Mouse (Mus musculus) thymus, adult 2 months (tissue): ENCODE measurements at regions not wholly inside any gene's neighbourhood (a gene's known extent, or its start where the extent isn't known, plus 50 kb on each side); places are given as distances from the start of the nearest gene placed in this dataset.

ENCODE experiments used
- DNase-seq: peaks from one replicate; pipeline ENCODE4 v3.0.0; 2021
- H3K27ac ChIP-seq: fragments of 200-500 bp; 2 replicates; pipeline ENCODE4 v1.5.1; 2012; ENCODE audit warnings: low read length, control low read depth; ENCODE audit not compliant: control insufficient read depth, insufficient read depth
- H3K27me3 ChIP-seq: fragments of 200-500 bp; 2 replicates; pipeline ENCODE4 v1.6.1; 2012; ENCODE audit warnings: mild to moderate bottlenecking, low read length, moderate library complexity, mixed read lengths; ENCODE audit not compliant: control insufficient read depth, insufficient read depth
- H3K36me3 ChIP-seq: fragments of 200-500 bp; 2 replicates; pipeline ENCODE4 v1.6.1; 2012; ENCODE audit warnings: mild to moderate bottlenecking, low read length, moderate library complexity; ENCODE audit not compliant: control insufficient read depth, insufficient read depth
- H3K4me1 ChIP-seq: fragments of 200-500 bp; replicated peaks from 2 replicates; pipeline ENCODE4 v1.6.1; 2012; ENCODE audit warnings: low read length; ENCODE audit not compliant: control insufficient read depth, insufficient read depth
- H3K4me3 ChIP-seq: fragments of 200-500 bp; 2 replicates; pipeline ENCODE4 v1.5.1; 2012; ENCODE audit warnings: mild to moderate bottlenecking, low read length, control low read depth, moderate library complexity; ENCODE audit not compliant: control insufficient read depth, insufficient read depth
- CTCF ChIP-seq: fragments of 200-500 bp; IDR thresholded peaks from 2 replicates; pipeline ENCODE4 v1.5.1; 2012; ENCODE audit warnings: mild to moderate bottlenecking, control low read depth, low read length, moderate library complexity, borderline replicate concordance; ENCODE audit not compliant: control insufficient read depth, poor library complexity, insufficient read depth; ENCODE audit errors: extremely low read depth
- POLR2A ChIP-seq: fragments of 200-500 bp; IDR thresholded peaks from 2 replicates; pipeline ENCODE4 v1.6.1; 2012; ENCODE audit warnings: mild to moderate bottlenecking, low read length, control low read depth, moderate library complexity; ENCODE audit not compliant: control insufficient read depth, poor library complexity, insufficient read depth; ENCODE audit errors: extremely low read depth
- WGBS: fragments of 180-500 bp; shearing (Covaris S2); methylation state at CpG from one replicate; pipeline ENCODE4 v1.1.7; 2018; 5-methylcytosine and 5-hydroxymethylcytosine counted together

DNA sequence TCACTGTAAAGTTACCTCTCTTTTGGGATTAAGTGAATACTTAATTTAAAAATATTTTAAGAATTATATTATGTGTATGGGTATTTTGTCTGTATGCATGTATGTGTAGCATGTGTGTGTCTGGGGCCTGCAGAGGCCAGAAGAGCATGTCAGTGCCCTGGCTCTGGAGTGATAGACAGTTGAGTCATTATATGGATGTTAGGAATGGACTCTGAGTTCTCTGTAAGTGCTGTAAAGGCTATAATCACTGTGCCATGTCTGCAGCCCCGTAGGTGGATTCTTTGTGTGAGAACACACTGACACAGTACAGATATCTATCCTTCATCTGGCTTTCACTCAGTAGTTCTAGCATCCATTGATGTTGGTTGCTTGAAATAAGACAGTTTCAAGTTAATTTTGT is 2292.7 kb downstream of the 4930444P10Rik start:
- WGBS, result 87% methylated on average over 1 of the region's 1 CpGs
- no peaks in the 10 kb centered on the region for H3K27me3 ChIP-seq
- H3K27ac ChIP-seq, result no peak overlapping the region
- no peak overlapping the region for H3K4me3 ChIP-seq
- TF ChIP-seq CTCF (no peak), POLR2A (no peak)
- no peaks in the 10 kb centered on the region for H3K4me1 ChIP-seq
- no peaks in the 10 kb centered on the region for H3K36me3 ChIP-seq
- no peak for DNase-seq

DNA sequence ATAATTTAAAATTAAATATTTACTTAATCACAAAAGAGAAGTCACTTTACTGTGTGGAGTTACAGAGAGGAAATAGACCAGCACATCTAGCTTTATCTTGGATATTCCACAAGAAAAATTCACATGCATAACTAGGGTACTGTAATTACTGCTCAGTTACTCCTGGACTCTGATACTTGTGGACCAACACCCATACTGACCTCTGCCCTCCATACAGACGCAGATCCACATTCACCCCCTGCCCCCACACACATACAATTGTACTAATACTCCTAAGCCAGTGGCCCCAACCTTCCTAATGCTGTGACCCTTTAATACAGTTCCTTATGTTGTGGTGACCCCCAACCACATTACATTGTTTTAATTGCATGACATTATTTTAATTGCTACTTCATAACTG is 2294.3 kb downstream of the 4930444P10Rik start:
- DNase-seq, result no peak
- TF ChIP-seq POLR2A (no peak), CTCF (no peak)
- Histone ChIP-seq H3K4me3 (no peak overlapping the region), H3K4me1 (no peaks in the 10 kb centered on the region), H3K36me3 (no peaks in the 10 kb centered on the region), H3K27ac (no peak overlapping the region), H3K27me3 (no peaks in the 10 kb centered on the region)
- 85% methylated on average over 1 of the region's 1 CpGs for WGBS

DNA sequence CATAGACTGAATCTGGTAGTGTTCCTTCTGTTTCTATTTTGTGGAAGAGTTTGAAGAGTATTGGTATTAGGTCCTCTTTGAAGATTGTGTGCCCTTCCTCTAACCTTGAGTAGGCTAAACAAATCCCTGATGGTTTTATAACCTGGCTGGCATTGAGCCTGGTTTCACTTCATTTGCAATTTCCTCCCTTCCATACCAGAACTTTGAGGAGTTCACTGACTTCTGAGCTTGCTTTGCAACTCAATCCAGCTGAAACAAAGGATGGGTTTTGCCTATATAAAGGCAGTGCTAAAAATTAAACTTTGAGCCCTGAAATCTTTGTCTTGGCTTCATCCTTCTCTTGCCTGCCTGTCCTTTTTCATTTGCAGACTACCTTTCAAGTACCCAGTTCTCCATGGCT is 2297.9 kb downstream of the 4930444P10Rik start:
- Histone ChIP-seq H3K4me3 (no peak overlapping the region), H3K27ac (no peak overlapping the region), H3K36me3 (no peaks in the 10 kb centered on the region), H3K4me1 (no peaks in the 10 kb centered on the region), H3K27me3 (no peaks in the 10 kb centered on the region)
- TF ChIP-seq CTCF (no peak), POLR2A (no peak)
- no peak for DNase-seq

DNA sequence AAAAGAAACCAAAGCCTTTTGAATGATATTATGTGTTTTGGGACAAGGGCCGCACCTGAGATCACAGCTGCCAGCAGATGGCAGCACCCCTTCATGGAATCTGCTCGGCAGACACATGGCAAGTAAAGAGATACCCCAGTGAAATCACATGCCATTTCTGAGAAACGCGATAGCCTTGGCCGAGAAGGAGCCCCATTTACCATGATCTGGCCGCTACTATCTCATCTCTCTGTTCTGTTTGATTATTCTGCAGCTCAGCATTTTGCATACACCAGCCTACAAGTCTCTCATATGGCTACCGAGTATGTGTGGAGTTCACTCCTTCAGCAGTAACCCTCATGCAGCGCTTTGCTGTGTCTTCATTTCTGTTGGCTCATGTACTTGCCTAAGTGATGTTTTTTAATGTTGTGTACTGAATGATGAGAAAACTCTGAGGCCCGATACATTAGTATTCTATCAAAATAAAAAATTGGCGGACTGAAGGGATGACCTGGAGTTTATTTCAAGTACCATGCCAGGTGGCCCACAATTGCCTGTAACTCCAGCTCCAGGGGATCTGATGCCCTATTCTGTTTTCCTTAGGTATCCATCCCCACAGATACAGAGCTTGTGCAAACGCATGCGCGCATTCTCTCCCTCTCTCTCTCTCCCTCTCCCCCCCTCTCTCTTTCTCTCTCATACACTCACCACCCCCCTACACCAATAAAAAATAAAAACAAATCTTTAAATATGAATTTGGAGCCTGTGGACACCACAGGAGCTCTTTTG is 2303.6 kb downstream of the 4930444P10Rik start:
- H3K27ac ChIP-seq, result no peak overlapping the region
- peak; percentile 59 for DNase-seq
- H3K36me3 ChIP-seq, result no peaks in the 10 kb centered on the region
- H3K4me1 ChIP-seq, result no peaks in the 10 kb centered on the region
- TF ChIP-seq CTCF (peak; percentile 59; the same call in 1 of the 2 replicates), POLR2A (no peak)
- H3K27me3 ChIP-seq, result no peaks in the 10 kb centered on the region
- 49% methylated on average over 13 of the region's 13 CpGs for WGBS
- H3K4me3 ChIP-seq, result no peak overlapping the region

DNA sequence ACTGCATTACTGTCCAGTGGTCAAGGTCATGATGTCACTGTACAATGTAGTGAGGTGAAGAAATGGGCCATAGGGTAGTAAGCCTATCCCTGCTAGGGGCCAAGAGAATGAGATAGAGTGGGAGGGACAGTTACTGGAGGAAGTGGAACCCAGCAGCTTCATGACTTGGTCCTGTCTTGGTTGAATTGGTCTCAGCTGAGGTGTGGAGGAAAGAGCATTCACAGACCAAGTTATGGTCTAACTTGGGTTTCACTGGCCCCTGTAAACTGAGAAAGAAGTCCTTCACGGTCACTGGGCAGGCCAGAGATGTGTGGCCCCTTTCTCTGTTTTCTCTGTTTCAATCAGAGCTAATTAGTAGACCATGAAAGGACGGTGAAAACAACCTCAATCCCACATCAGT is 2306.1 kb downstream of the 4930444P10Rik start:
- no peak for DNase-seq
- Histone ChIP-seq H3K4me3 (no peak overlapping the region), H3K36me3 (no peaks in the 10 kb centered on the region), H3K4me1 (no peaks in the 10 kb centered on the region), H3K27ac (no peak overlapping the region), H3K27me3 (no peaks in the 10 kb centered on the region)
- TF ChIP-seq CTCF (no peak), POLR2A (no peak)
- 91% methylated on average over 2 of the region's 2 CpGs for WGBS

DNA sequence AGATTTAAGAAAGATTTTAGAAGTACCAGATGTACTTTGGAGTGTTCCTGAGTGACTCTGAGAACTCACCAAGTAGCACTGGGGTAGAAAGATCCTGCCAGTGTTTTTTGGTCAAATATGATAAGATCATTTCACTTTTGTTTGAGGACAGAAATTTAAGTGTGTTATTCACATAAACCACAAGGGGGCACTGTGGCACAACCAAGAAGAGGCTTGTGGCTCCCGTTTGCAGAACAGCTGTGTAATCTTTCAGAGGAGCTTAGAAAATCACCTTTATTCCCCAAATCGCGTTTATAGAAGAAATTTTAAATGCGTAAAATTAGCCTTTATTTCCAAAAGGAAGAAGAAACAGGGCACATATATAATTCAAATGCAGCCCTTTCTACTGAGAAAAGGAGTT is 2308.7 kb downstream of the 4930444P10Rik start:
- Histone ChIP-seq H3K4me3 (no peak overlapping the region), H3K27ac (no peak overlapping the region), H3K4me1 (no peaks in the 10 kb centered on the region), H3K36me3 (no peaks in the 10 kb centered on the region), H3K27me3 (no peaks in the 10 kb centered on the region)
- TF ChIP-seq POLR2A (no peak), CTCF (no peak)
- DNase-seq, result peak; percentile 21
- WGBS, result 3% methylated on average over 4 of the region's 4 CpGs

DNA sequence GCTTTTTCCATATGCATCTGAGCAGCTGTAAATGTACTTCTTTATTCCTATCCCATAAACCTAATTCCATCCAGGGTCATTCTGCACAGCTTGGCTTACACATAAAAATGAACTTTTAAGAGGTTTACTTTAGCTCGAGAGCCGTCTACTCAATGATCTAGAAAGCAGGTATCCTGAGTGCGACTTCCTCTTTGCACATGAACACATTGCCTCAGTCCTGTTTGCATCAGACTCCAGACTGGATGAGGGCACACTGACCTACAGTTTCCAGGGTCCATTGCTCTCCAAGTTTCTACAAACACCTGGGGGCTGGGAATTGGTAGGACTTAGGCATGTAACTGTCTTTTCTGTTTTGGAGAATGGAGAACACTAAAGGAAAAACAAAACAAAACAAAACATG is 2310.5 kb downstream of the 4930444P10Rik start:
- no peaks in the 10 kb centered on the region for H3K4me1 ChIP-seq
- TF ChIP-seq CTCF (no peak), POLR2A (no peak)
- no peak overlapping the region for H3K27ac ChIP-seq
- no peaks in the 10 kb centered on the region for H3K27me3 ChIP-seq
- no peak overlapping the region for H3K4me3 ChIP-seq
- WGBS, result 56% methylated on average over 3 of the region's 3 CpGs
- no peak for DNase-seq
- no peaks in the 10 kb centered on the region for H3K36me3 ChIP-seq
